Mouse (Mus musculus) T-helper 2 cell (primary cell): ENCODE results near the gene Gm11992.

Experiments used
- in situ Hi-C: fragments of 300-600 bp; cut with MboI, MseI; formaldehyde crosslinking; loops from one replicate; pipeline ENCODE4 v1.15.1; 2025; ENCODE audit warnings: high pct_unique_total_duplicates

Gm11992 gene

DNA sequence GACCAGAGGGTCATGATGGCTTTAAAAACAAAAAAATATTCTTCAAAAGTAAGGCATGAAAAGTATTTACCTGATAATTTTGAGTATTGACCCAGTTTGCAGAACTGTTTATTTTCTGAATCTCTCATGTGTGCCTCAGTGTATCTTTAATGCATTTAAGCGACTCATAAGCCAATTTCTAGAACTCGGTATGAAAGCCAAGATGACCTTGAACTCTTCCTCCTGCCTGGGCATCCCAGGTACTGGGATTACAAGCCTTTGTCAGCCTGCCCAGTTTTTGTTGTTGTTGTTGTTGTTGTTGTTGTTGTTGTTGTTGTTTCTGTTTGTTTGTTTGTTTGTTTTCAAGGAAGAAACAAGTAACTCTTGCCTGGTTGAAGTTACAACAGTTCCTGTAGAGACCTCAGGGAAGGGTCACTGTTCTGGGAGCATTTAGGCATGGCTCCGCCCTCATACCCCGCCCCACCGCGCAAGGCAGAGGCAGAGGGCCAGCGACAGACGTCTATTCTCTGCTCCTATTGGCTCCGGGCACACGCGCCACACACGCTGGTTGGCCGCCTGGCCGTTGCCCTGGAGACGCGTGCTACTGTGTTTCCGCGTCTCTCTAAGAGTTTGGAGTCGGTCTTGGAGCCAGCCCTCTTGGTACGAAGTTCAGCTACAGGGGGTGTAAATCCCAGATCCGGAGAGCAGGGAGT is at the start of gene Gm11992:
TSS of gene Gm11992 (plus strand) at position 584 of the 692 bp plus-strand sequence.
- in situ Hi-C loops = no loop called here

DNA sequence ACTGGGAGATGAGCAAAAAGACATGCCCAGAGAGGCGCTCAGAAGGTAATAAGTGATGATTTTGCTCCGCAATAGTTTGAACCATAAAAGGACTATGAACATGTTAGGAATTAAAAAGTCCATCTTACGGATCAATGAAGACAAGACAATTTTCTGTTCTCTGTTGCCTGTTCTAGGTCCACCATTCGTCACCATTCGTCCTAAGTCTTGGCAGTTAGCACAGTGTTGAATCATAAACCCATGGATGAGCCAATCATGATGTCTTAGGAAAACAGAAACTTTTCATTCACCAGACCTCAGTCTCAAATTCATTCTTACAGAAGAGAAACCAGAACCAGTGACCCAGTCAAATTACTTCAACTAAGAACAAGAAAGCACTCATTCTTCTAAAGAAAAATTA is 39.6 kb upstream of the Gm11992 start:
- in situ Hi-C loops = no loop called here

GRCm38 (mm10) chr11:9010416-9010815 is 38.0 kb upstream of the Gm11992 start:
- in situ Hi-C loops = no loop called here

- in situ Hi-C loops = no loop called here
Measured at GRCm38 (mm10) chr11:9010853-9011339, 37.5 kb upstream of the Gm11992 start, which contains the start of gene Hus1. Hus1 (minus strand) TSS chr11:9011191.

GRCm38 (mm10) chr11:9011348-9011747 is 37.0 kb upstream of the Gm11992 start:
- in situ Hi-C loops = no loop called here

- in situ Hi-C loops = no loop called here
Measured at GRCm38 (mm10) chr11:9014740-9015139, 33.7 kb upstream of the Gm11992 start.

DNA sequence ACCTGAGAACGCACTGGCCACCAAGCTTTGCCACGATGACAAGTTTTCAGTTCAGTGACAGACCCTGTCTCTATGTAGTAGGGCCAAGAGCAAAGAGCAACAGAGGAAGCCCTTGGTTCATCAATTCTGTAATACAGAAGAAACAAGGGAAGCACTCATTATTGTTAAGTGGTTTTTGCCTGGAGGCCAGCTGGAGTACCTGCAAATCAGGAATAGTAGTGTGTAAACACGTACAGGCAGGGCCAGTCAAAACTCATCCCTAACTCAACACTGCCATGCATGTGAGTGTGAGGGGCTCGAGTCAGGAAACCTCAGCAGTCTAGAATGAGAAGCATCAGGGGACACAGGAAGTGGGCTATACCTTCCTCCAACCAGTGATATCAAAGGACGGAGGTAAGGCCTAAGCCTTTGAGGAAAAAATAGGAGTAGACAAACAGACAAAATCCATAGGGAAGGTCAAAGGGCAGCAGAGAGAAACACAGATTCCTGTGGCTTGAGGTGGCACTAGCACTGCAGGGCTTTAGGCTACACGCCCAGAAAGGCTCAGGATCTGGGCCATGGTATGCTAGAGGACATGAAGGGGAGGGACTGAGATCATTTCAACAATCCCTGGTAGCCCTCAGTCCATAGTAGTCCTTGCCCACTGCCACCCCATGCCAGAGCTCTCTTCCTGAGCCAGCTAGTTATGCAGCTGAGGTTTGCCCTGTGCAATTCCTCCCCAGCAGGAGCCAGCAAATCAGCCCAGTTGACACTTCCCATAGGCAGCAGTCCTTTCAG is 29.7 kb upstream of the Gm11992 start:
- in situ Hi-C loops = no loop called here

- in situ Hi-C loops = no loop called here
Measured at GRCm38 (mm10) chr11:9020207-9020606, 28.2 kb upstream of the Gm11992 start.

DNA sequence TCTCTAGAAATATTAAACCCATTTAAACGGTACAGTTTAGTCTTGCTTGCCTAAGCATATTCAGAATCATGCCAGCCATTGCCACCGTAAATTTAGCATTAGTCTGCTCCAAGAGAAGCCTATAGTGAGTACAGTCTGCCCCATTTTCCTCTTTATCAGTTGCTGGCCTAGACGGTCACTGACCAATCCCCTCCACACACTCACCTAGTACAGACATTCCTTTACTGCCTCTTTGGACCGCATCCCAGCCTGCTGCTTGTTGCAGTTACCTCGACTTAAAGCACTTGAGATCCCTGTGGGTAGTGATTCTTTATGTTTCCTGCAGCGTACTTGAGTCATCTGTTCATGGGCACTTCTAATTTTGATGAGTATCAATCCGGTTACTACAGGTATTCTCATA is 23.6 kb upstream of the Gm11992 start:
- in situ Hi-C loops = no loop called here

- in situ Hi-C loops = no loop called here
Measured at GRCm38 (mm10) chr11:9025211-9025610, 23.2 kb upstream of the Gm11992 start.

DNA sequence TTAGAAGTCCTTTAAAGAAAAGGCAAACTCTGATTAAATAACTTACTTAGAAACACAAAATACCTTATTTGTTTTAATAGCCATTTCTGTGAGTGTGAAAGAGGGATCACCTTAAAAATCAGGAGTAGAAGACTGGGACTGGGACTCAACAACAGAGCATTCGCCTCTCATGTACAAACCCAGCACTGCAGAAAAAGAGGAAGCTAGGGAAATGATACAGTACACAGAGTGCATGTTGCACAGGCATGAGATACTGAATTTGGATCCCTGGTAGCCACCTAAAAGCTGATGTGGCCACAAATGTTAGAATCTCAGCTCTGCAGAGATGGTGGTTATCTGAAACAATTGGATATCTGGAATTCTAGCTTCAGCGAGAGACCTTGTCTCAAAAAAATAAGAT is 16.9 kb upstream of the Gm11992 start:
- in situ Hi-C loops = no loop called here

- in situ Hi-C loops = no loop called here
Measured at GRCm38 (mm10) chr11:9046546-9046945, 1.8 kb upstream of the Gm11992 start.

DNA sequence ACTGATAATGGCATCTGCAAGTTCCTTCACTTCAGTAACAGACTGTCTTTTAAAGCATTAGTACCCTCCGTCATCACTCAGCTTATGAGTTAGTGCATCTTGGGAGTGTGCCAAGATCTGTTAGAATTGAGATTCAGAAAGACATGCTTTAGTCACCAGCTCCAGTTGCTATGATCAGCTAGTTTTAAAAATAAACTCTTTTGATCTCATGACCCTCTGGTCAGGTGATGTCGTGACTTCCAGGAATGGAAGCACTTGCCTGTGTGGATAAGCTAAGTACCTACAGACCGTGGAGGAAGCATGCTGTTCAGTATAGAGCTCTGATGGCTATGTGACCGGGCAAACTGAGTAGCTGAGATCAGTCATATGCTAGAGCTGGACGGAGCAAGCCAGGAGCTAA is 1.4 kb upstream of the Gm11992 start:
- in situ Hi-C loops = no loop called here

- in situ Hi-C loops = no loop called here
Measured at GRCm38 (mm10) chr11:9048703-9049060, 288 bp downstream of the Gm11992 start, which contains the start of gene Sun3. Sun3 (minus strand) TSS chr11:9048991.

- in situ Hi-C loops = loop anchor here (10.0 kb wide), 1 partner anchor 1525 kb away; no protein-coding TSS in a partner anchor
Measured at GRCm38 (mm10) chr11:9050241-9050640, 1.8 kb downstream of the Gm11992 start.

DNA sequence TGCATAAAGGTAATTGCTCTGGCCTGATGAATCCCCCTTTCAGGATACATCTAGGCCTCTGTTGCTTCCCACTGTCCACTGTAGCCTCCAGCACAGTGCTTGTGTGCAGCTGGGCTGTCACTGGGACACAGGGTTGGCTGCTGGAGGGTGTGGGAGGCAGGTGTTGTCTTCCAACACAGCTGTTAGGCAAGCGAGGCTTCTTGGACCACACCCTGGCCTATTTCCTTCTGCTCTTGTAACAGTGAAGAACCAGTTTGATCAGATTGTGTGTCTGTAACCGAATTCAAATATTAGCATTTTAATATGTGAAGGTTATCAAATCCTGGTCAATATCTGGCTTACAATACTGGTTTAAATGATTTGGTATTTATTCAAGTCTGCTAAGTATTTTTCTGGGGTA is 3.5 kb downstream of the Gm11992 start:
- in situ Hi-C loops = loop anchor here (10.0 kb wide), 1 partner anchor 1523 kb away; no protein-coding TSS in a partner anchor

DNA sequence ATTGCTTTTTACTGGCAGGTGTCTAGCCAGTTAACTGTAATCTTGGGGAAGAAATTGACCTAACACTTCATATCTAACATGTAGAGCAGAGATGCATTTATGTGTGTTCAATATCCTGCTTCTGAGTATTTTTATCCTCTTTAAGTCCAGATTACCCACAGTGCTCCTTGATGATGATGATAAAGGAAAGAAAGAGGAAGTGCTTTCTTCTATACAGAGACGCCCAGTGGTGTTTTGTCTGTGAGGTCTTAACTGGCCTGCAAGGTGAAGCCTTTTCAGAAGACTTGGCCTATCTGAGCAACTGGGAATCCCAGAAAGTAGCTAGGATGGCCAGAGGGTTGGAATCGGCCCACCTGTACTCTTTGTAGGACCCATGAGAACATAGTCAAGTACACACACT is 8.5 kb downstream of the Gm11992 start:
- in situ Hi-C loops = loop anchor here (10.0 kb wide), 1 partner anchor 1518 kb away; no protein-coding TSS in a partner anchor

DNA sequence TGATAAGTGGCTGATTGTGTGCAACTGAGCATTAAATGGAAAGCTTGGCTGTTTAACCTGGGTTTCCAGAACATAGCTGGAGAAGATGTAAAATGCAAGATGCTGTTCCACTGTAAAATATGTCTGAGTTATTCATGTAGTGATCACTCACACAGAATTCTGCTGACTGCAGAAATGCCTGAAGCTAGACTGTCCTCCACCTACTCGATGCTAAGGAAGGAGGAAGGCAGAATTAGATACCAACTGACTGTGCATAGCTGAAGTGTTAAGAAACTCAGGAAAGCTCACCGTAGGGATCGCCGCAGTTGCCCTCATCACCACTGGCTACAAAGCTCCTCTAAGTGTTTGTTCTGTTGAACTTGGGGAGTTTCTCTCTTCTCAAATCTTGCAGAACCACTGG is 9.3 kb downstream of the Gm11992 start:
- in situ Hi-C loops = loop anchor here (10.0 kb wide), 1 partner anchor 1517 kb away; no protein-coding TSS in a partner anchor

GRCm38 (mm10) chr11:9060029-9060428 is 11.6 kb downstream of the Gm11992 start:
- in situ Hi-C loops = loop anchor here (10.0 kb wide), 1 partner anchor 525 kb away; no protein-coding TSS in a partner anchor

DNA sequence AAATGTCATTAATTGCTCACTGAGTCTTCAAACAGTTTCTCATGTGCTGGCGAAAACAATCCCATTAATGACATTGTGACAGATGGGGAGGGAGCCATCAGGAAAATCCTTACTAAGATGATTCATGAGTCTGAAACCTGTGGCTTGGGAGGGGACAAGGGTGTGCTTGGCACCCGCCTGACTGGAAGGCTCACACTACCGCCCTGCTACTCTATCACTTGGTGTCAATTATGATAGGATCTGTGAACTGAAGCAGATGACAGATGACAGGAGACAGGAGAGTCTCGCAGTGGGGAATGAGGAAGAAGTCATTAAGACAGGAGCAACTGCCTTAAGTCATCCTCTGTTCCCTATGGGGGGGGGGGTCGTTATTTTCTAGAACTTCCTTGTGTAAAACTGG is 12.1 kb downstream of the Gm11992 start:
- in situ Hi-C loops = loop anchor here (10.0 kb wide), 1 partner anchor 526 kb away; no protein-coding TSS in a partner anchor

DNA sequence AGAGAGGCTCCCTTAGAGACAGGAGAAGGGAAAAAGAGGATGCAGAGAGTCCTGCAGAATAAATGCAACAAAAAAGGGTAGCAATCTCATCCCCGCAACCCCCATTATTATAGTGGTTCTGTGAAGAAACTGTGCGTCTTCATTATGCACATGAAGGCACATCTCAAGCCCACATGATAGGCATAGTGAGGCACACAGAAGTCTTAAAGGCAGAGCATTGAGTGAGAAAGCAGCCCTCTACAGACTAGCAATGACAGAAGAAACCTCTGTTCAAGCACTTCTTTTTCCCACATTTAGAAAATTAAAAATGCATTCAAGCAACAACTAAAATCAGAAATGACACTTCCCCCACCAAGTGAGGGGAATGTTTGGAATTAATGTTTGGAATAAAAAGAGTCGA is 28.1 kb downstream of the Gm11992 start:
- in situ Hi-C loops = no loop called here

GRCm38 (mm10) chr11:9113189-9113588 is 64.8 kb downstream of the Gm11992 start:
- in situ Hi-C loops = no loop called here
